Mouse (Mus musculus): ENCODE results near the gene Zmynd8.

GRCm38 (mm10) chr2:165808179-165808975 lies 90.4 kb downstream of the Zmynd8 start:
- no peak for TF ChIP-seq TAL1 (IDR thresholded peaks at IDR 0.05; ENCODE audit: low read length)
- TF ChIP-seq GATA1 (IDR thresholded peaks at IDR 0.05; ENCODE audit: low read length) = no peak
